8 mouse cellular contexts compared by ENCODE assay signal in genomic region chr1:40139798-40140532, GRCm38 (mm10).
A peak's percentile ranks its signal among the peaks of the same experiment; 100 is the strongest.
DNase-seq lines count a peak whose midpoint lies in the region; ATAC-seq lines count a peak whose summit lies in the region.

No protein-coding gene starts in this region.

- intact Hi-C loops in gastrocnemius, postnatal 36 days (cut with DNase I): no loop called here

- WGBS in limb, embryonic 15.5 days: 44% methylated on average over 14 of the region's 14 CpGs
- 40% methylated on average over 14 of the region's 14 CpGs for WGBS in stomach, embryonic 15.5 days

- H3K36me3 ChIP-seq in limb, embryonic 15.5 days: no peaks in the 10 kb centered on the region
- H3K36me3 ChIP-seq in stomach, embryonic 15.5 days: no peaks in the 10 kb centered on the region

- H3K27me3 ChIP-seq in limb, embryonic 15.5 days: no peaks in the 10 kb centered on the region
- no peaks in the 10 kb centered on the region for H3K27me3 ChIP-seq in stomach, embryonic 15.5 days (replicated peaks)

- no peak overlapping the region for H3K4me3 ChIP-seq in limb, embryonic 15.5 days
- H3K4me3 ChIP-seq in stomach, embryonic 15.5 days (replicated peaks): no peak overlapping the region

- H3K27ac ChIP-seq in limb, embryonic 15.5 days: peak overlapping the region; percentile 57
- peak overlapping the region; percentile 6; the same call in 1 of the 2 replicates for H3K27ac ChIP-seq in stomach, embryonic 15.5 days

- no peak overlapping the region for H3K9ac ChIP-seq in limb, embryonic 15.5 days
- no peak overlapping the region for H3K9ac ChIP-seq in stomach, embryonic 15.5 days

- peaks cover 16% of the 10 kb centered on the region for H3K4me1 ChIP-seq in limb, embryonic 15.5 days
- H3K4me1 ChIP-seq in stomach, embryonic 15.5 days: 0 out of 2 replicates have a peak, but pooled peaks cover 4% of the 10 kb centered on the region

- no peaks in the 10 kb centered on the region for H3K9me3 ChIP-seq in limb, embryonic 15.5 days
- no peaks in the 10 kb centered on the region for H3K9me3 ChIP-seq in stomach, embryonic 15.5 days

- 0 out of 2 replicates have a peak overlapping the region, but pooled peaks have one; percentile 5 for H3K4me2 ChIP-seq in limb, embryonic 15.5 days
- no peak overlapping the region for H3K4me2 ChIP-seq in stomach, embryonic 15.5 days

- peak; percentile 81; the same call in 1 of the 2 replicates for ATAC-seq in limb, embryonic 15.5 days (ENCODE audit: insufficient number of reproducible peaks, low FRiP score, low TSS enrichment, low read depth)
- ATAC-seq in stomach, embryonic 15.5 days (ENCODE audit: insufficient read depth, low FRiP score, low read depth): peak; percentile 79

- DNase-seq in NIH3T3 (ENCODE audit: low read depth): peak; percentile 97
- DNase-seq in adrenal gland, postnatal 36 days: peak; percentile 74 to 76
- DNase-seq in gastrocnemius, postnatal 36 days: peak; percentile 49 to 76
- peak; percentile 81 for DNase-seq in kidney, postnatal 10 days
- DNase-seq in thymus, adult 18-20 months: no peak
- no peak for DNase-seq in embryo, embryonic 9.5 days (ENCODE audit: extremely low spot score)

Comparison
In these comparisons a context has a peak if more than half of its experiments do, and no peak if none do; other contexts are left out.
1. DNase-seq: peak in NIH3T3 (single experiment), adrenal gland, postnatal 36 days (2 of 2), gastrocnemius, postnatal 36 days (2 of 2) and kidney, postnatal 10 days (single experiment); none in thymus, adult 18-20 months (0 of 2) and embryo, embryonic 9.5 days (single experiment).